Mouse (Mus musculus): ENCODE data around the gene Slfn9.
"Not testable (repeated sequence)": the region's sequence is repeated elsewhere in the genome, so short reads cannot be mapped to it uniquely, and the experiment has no call there.

Slfn9 gene

DNA sequence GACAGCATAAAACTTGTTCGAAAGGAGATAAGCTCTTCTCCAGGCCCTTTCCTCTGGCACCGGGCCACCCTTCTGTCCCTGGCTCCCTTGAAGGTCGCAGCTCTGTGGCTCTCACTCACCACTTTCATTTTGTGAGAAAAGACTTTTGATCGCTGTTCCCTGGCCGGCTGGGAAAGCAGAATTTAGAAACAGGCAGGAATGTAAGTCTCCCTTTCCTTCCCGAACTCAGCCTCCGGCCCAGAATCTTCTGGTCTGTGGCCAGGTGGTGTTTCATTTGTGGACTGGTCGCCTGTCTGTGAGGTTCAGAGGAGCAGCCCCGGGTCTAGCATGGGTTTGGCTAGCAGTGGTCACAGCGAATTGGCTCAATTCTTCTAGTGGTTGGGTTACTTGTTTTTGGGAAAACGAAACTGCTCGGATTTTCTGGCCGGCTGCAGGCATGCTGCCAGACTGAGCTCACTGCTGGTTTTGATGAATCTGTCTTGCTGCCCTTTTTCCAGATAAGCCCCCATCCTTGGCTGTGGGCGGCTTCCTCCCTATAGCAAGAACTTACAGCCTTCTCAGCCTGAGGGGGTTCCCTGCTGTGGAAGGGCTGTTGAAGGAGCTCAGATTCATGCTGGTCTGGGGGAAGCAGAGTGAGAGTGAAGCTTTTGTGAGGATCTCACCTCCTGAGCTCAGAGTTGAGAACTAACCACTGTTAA lies at the start of gene Slfn9:
Slfn9 (minus strand) TSS at position 362 of the 698 bp plus-strand sequence.
- peak; percentile 25 to 55 for DNase-seq (ENCODE audit: low spot score in 2 of 2)

DNA sequence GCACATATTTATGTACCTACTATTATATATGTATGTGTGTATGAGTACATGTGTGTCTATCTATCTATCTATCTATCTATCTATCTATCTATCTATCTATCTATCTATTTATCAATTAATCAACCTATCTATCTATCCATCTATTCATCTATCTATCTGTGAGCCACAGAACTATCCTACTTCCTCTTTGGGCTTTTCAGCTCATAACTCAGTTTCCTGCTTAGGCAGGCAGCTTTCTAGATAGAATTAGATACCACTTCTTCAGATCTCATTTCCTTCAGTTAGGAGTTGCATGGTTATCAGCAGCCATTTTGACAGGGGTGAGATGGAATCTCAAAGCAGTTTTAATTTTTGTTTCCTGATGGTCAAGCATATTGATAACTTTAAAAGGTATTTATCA lies 49.4 kb upstream of the Slfn9 start:
- DNase-seq (ENCODE audit: low spot score in 2 of 2): no peak

DNA sequence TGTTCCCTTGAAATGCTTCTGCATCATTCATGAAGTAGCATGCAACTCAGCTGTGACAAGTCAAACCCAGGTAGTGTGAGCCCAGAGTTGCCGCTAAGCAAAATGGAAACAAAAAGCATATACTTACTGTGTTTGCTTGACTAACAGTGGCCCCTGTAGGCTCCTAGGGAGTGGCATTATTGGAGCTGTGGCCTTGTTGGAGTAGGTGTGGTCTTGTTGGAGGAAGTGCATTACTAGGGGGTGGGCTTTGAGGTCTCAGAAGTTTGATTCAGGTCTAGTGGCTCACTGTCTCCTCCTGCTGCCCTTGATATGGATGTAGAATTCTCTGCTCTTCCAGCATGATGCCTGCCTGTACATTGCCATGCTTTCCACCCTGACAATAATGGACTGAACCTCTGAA lies 48.7 kb upstream of the Slfn9 start:
- DNase-seq (ENCODE audit: low spot score in 2 of 2): peak; percentile 15 to 54

DNA sequence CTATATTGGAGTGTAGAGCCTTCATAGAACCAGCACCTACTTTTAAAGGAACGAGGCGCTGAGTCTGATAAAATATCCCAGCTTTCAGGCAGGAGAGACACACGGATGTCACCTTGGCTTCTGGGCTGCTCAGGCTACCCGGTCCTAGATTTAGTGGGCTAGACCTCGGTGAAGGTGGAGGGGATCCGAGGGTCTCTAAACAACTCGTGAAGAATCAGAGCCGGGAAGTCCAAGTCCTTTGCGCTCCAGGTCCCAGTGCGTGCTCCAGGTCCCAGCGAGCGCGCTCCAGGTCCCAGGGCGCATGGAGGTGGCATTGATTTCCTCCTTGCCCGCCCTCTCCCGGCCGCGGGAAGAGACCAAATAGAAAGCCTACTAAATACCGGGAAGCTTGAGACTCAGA lies 48.2 kb upstream of the Slfn9 start:
- DNase-seq (ENCODE audit: low spot score in 2 of 2): peak in 1 of 2 experiments; percentile 44

DNA sequence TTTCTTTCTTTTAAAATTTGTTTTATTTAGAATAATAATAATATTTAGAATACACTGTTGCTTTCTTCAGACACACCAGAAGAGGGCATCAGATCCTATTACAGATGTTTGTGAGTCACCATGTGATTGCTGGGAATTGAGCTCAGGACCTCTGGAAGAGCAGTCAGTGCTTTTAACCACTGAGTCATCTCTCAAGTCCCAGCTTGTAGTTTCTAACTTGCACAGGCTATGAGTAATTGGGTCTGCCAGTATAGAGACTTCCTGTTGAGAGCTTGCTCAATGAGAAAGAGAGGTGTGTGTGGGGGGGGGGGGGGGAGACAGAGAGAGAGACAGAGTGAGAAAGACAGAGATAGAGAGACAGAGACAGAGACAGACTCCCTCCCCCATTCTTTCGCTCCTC lies 47.5 kb upstream of the Slfn9 start:
- peak in 1 of 2 experiments; percentile 19 for DNase-seq (ENCODE audit: low spot score in 2 of 2)

DNA sequence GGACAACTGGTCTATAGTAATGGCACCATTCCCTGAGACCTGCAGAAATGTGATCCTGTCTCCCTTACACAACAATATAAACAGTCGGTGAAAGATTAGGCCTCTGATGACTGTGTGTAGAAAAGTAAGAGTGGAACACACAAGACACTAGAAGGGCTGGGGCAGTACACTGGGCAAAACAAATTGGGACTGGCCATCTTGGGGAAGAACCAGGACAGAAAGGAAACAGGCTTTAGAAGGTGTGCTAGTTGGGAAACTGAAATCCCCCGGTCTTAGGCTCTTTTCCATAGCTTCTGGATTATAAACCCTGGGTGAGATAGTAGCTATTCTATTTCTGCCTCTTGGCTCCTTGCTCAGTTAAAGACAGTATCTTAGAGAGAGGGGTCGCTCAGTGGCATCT lies 47.1 kb upstream of the Slfn9 start:
- DNase-seq (ENCODE audit: low spot score in 2 of 2): peak in 1 of 2 experiments; percentile 45

DNA sequence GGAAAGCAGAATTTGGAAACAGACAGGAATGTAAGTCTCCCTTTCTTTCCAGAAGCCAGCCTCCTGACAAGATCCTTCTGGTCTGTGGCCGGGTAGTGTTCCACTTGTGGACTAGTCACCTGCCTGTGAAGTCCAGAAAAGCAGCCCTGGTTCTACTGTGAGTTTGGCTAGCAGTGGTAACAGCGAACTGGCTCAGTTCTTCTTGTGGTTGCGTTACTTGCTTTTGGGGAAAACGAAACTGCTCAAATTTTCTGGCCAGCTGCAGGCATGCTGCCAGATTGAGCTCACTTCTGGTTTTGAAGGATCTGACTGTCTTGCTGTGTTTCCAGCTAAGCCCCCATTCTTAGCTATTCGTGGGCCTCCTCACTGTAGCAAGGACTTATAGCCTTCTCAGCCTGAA lies 29.0 kb upstream of the Slfn9 start, which contains the start of gene Slfn8:
Slfn8 (minus strand) TSS at position 190 of the 400 bp plus-strand sequence.
- DNase-seq (ENCODE audit: low spot score in 2 of 2): peak in 1 of 2 experiments; percentile 23

DNA sequence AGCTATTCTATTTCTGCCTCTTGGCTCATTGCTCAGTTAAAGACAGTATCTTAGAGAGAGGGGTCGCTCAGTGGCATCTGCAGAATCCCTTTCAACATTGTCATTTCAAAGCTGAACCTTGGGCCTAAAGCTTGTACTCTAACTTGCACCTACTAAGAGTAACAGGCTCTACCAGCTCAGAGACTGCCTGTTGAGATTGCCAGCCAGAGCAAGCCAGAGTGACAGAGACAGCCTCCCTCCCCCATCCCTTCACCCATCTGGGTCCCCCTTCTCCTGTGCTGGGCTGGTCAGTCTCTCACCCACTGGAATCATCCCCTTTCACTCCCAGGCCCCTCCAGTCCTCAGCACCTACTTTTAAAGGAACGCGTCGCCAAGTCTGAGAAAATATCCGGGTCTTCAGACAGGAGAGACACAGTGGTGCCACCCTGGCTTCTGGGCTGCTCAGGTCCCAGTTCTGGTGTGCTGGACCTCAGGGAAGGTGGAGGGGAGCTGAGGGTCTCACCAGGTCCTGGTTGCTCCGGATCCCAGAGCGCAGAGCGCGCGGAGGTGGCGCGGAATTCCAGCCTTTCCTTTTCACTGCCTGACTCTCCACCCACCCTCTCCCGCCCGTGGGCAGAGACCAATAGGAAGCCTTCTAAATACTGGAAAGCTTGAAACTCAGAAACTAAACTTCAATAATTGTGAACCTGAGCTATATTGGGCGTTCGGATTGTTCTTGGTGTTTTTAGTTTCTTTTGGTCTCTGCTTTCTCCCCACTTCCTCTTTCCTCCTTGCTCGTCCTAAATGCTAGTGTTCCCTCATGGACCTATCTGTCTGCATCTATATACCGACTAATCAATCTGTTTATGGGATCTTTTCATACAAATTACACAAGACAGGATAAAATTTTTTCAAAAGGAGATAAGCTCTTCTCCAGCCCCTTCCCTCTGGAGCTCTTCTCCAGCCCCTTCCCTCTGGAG lies 28.2 kb upstream of the Slfn9 start:
- DNase-seq (ENCODE audit: low spot score in 2 of 2): peak in 1 of 2 experiments; percentile 58

DNA sequence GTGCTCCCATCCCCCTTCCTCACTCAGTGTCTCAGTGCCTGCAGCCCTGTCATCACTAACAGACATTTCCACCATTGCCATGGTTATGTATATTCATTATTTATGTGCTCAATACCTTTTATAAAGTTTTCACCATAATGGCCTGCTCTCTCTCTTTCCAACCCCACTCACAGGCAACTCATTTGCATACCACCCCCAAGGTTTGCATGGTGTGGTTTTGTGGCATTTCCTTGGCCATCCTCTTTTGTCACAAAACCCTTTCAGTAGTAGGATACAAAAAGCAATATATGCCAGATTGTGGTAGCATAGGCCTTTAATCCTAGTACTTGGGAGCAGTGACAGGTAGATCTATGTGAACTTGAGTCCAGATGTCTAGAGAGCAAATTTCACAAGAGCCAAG lies 24.5 kb upstream of the Slfn9 start:
- peak in 1 of 2 experiments; percentile 7 for DNase-seq (ENCODE audit: low spot score in 2 of 2)

DNA sequence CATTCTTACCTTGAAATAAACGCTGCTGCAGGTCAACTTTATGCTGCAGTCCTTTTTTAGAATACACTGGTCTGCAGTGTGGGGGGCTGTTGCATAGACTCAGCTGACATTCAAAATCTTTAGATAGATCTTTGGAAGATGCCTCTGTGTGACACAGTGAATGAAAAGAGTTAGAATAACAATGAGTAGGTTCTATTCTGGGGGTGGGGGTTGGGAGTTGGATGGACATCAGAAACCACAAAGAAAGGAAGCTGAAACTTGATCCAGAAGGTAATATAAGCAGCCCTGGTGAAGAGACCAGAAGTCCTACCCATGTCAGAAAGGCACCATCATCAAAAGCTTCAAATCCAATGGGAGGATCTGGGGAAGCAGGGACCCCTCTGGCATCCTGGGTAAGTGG lies 21.7 kb upstream of the Slfn9 start:
- peak in 1 of 2 experiments; percentile 3 for DNase-seq (ENCODE audit: low spot score in 2 of 2)

DNA sequence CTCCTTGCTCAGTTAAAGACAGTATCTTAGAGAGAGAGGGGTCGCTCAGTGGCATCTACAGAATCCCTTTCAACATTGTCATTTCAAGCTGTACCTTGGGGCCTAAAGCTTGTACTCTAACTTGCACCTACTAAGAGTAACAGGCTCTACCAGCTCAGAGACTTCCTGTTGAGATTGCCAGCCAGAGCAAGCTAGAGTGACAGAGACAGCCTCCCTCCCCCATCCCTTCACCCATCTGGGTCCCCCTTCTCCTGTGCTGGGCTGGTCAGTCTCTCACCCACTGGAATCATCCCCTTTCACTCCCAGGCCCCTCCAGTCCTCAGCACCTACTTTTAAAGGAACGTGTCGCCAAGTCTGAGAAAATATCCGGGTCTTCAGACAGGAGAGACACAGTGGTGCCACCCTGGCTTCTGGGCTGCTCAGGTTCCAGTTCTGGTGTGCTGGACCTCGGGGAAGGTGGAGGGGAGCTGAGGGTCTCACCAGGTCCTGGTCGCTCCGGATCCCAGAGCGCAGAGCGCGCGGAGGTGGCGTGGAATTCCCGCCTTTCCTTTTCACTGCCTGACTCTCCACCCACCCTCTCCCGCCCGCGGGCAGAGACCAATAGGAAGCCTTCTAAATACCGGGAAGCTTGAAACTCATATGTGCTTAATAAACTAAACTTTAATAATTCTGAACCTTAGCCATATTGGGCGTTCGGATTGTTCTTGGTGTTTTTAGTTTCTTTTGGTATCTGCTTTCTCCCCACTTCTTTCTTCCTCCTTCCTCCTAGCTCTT lies 831 bp downstream of the Slfn9 start:
- DNase-seq (ENCODE audit: low spot score in 2 of 2): not testable (repeated sequence)

DNA sequence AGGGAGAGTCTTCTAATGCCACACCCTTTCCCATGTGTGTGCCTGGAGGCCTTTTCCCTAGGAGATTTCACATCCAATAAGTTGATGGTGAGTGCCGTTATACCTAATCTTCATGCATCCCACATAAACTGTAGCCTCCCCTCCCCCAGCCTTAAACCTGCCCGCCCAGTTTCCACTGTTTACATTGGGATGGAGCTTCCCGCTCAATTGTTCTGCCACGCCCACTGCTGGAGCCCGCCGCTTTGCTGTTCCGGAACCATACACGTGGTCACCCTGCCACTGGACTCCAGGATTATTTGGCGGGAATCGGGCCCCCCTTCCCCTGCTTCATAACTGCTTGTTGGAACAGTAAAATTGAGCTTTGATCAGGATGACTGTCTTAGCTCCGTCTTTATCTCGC lies 2.3 kb downstream of the Slfn9 start:
- no peak for DNase-seq (ENCODE audit: low spot score in 2 of 2)

DNA sequence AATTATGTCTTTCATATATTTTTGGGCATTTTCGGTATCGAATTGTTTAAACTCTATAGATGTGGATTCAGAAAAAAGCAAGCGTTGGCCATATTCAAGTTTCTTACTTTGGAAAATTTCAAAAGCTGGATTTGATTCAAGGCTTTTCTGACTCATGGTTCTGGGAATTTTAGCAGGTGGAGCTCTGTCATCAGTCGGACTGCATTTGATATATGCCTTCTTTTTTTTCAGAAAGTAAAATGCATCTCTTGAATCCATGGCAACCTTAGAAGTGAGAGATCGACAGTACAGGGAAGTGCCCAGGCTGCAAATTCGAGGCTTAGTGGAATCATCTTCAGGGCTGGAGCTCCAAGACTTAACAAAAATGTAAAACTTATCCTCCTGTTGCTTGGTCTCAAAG lies 4.0 kb downstream of the Slfn9 start:
- DNase-seq (ENCODE audit: low spot score in 2 of 2): no peak

DNA sequence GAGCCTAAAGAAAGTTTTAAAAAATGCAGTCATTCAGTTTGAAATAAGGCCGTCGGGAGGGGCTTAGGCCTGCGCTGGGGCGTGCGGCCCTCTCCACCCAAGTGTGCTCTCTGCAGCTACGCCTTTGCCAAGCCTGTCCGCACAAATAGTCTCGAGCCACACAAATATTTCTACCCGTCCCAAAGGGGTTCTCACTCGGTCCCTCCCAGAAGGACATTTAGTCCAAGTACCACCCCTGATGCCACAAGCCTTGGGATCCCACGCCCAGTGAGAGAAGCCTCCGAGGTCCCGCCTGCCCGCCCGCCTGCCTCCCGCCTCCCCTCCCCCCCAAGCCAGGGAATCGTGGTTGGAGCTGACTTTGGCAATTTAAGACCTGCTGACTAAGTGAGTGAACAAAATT lies 8.4 kb downstream of the Slfn9 start:
- DNase-seq (ENCODE audit: low spot score in 2 of 2): peak in 1 of 2 experiments; percentile 54

DNA sequence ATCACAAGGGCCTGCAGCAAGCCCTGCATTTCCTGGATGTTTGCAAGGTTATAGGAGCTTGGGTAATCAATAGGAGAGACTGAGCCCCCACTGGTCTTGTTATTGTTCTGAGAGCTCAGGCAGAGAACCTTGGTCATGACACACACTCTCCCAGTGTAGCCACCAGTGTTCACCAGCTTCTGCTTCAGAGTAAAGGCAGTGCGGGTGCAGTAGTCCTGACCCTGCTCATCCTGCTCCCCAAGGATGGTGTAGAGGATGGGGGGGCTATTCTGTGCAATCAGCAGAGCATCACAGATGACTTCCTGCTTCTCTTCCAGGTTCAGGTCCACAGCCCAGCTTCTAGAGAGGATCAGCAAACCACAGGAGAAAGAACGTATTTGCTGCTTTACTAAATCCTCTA lies 9.2 kb downstream of the Slfn9 start:
- DNase-seq (ENCODE audit: low spot score in 2 of 2): peak in 1 of 2 experiments; percentile 54

DNA sequence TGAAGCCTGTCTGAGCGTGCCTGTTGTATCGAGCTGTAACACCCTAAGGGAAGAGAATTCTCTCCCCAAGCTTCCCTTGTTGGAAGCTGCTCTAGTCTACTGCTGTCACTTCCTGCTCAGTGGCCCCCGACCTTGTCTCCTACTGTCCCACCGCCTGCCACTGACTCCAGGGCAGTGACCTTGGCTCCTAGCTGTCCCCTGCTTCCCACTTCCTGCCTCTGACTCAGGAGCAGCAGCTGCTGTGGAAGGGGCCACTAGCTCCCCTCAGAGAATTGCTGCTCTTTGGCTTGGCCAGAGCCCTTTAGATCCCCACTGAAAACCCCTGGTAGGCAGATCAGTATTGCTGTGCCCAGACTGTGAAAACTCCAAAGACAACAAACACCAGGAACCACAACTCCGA lies 17.7 kb downstream of the Slfn9 start:
- DNase-seq (ENCODE audit: low spot score in 2 of 2): peak in 1 of 2 experiments; percentile 52

DNA sequence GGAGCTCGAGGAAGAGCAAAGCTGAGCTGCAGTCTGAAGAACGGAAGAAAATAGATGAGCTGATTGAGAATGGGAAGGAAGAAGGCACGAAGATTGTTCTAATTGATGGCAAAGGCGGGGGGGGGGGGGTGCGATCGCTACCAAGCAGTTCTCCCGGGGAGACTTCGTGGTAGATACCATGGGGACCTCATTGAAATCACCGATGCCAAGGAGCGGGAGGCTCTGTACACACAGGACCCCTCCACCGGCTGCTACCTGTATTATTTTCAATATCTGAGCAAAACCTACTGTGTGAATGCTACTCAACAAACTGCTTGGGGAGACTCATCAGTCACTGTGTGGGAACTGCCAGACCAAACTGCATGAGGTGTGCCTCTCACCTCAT lies 20.0 kb downstream of the Slfn9 start:
- no peak for DNase-seq (ENCODE audit: low spot score in 2 of 2)

DNA sequence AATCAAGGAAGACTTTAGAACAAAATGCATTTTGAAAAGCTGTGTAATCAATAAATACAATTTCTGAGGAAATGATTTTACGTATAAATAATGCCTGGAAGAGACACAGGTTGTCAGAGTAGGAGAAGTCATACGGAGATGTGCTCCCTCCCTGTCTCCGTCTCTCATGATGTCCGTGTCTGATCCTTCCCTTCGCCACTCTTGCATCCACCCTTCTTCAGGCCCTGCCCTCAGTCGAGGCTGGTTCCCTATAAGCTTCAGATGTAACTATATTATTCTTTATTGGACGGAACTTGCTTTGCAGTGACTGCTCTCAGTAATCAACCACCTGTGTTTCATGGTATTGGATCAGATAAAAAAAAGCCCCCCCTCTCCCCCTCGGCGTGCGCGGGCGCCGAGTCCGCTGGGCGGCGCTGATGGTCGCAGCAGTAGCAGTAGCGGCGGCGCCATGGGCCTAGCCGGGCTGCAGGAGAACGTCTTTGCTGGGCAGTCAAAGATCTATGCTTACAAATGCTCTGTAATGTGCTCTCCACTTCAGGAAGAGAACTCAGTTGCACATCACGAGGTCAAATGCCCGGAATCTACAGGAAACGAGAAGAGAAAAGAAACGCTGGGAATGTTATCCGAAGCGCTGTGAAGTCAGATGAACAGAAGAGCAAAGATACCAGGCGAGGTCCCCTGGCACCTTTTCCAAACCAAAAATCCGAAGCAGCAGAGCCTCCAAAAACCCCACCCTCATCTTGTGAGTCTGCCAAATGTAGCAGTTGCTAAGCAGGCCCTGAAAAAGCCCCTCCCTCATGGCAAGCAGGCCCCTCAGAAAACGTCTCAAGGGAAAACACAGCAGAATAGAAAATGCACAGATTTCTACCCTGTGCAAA lies 20.7 kb downstream of the Slfn9 start:
- no peak for DNase-seq (ENCODE audit: low spot score in 2 of 2)

DNA sequence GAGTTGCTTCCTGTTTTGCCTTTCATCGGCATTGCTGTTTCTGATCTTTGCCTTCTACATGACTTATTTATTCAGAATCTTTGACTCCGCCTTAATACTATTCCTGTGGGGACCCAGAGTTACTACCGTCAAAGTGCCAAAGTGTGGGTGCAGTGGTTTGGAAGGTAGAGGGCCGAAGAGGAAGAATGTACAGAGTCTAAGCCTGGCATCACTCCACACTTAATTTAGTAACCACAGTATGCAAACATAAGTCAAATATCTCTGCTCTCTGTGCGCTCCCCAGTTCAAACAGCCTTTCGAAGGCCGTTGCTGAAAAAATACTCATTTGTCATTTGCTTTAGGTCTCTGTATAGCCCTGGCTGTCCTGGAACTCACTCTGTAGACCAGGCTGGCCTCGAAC lies 29.4 kb downstream of the Slfn9 start:
- no peak for DNase-seq (ENCODE audit: low spot score in 2 of 2)

DNA sequence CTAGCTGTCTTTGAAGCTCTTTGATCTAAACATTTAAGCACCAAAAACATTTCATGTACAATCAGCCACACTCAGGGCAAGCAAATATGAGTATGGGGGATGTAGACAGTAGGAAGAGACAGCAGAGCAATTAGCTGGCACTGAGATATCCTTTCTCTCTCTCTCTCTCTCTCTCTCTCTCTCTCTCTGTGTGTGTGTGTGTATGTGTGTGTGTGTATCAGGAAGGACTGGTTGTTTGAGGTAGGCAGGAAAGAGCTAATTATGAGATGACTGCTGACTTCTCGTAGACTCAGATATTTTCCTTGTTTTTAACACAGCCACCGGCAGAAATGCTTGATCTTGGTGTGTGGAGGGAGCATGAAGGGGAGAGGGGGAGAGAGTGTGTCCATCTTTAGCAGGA lies 29.9 kb downstream of the Slfn9 start:
- no peak for DNase-seq (ENCODE audit: low spot score in 2 of 2)

DNA sequence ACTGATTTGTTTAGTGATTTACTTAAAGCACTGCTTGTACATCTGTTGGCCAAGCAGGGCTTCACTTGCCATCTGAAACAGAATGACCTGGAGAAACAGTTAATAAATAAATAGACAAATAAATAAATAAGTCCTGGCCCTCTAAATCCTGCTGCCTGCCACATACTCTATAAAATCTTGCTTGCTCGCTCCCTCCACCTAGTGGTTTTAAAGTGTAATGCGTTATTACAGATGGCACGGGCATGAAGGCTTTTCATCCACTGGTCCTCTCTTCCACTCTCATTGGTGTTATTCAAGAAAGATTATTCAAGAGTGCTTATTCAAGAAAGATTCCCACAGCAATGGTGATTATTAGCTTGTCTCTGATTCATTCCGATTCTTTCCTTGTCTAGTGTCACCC lies 32.0 kb downstream of the Slfn9 start:
- DNase-seq (ENCODE audit: low spot score in 2 of 2): no peak
